Mouse (Mus musculus) natural killer cell, adult 2 months (primary cell): ENCODE measurements at regions not wholly inside any gene's neighbourhood (a gene's known extent, or its start where the extent isn't known, plus 50 kb on each side); places are given as distances from the start of the nearest gene placed in this dataset.

Experiments
- DNase-seq, 2 experiments: peaks; one replicate each; pipeline ENCODE4 v3.0.0; 2022; ENCODE audit warnings: low spot score in 2 of 2

DNA sequence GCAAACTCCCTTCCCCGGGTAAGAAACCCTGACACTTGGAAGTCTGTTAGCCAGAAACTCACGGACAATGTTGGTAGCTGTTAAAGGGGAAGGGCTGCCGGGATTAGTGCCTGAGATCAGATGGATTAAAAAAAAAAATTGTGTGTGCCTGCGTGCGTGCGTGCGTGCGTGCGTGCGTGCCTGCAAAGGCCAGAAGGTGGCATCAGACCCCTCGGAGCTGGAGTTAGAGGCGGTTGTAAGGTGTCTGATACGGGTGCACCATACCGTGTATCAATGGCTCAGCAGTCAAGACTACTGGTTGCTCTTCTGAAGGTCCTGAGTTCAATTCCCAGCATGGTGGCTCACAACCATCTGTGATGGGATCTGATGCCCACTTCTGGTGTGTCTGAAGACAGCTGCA is 59.0 kb upstream of the Ccdc167 start:
- no peak for DNase-seq

DNA sequence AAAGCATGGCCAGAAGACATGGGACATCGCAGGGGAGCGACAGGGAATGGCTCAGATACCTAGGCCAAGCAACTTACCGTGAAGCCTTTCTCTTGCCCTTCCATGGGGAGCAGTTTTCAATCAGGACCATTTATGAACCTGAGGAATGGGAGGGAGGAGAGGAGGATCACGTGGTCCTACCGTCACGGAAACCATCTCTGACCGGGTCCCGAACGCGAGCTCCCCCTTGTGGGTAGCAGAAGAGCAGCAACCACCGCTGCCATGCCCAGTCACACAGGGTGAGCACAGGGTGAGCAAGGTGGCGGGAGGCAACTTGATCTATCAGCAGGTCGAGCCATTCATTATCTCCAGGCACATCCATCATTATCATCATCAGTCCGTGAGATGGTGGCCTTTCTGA is 56.5 kb upstream of the Ccdc167 start:
- peak; percentile 54 to 66 for DNase-seq

DNA sequence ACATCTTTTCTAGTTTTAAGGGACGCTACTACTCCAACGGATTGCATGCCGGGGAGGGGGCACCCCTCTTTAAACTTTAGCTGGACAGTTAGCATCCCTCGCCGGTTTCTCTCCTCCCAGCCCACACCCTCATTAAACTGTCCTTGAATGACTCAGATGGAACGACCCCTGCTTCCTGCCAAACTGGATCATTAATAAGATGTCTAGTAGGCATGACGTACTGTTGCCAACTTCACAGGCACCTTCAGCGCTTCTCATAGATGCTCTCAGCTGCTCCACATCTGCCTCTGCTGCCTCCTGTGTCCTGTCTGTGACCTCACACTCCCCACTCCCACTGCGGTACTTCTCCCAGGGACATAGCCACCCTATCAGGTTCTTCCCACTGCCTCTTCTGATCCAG is 54.1 kb upstream of the Ccdc167 start:
- DNase-seq, result no peak

DNA sequence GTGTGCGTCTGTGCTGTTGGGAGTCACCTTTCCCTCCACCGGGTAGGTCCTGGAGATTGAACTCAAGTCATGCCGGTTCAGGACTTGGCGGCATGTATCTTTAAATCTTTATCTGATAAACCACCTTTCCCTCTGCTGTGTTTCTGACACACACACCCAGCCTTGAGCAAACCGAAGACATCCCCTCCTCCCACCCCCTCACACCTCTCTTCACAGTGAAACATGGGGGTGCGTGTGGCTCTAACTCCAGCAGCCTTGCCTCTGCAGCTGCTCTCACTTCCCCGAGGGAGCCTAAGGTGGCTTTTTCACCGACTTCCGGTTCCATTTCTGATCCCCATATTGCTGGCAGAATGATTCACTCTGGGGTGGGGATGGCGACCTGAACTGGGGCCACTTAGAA is 52.8 kb upstream of the Ccdc167 start:
- peak; percentile 8 to 16 for DNase-seq

DNA sequence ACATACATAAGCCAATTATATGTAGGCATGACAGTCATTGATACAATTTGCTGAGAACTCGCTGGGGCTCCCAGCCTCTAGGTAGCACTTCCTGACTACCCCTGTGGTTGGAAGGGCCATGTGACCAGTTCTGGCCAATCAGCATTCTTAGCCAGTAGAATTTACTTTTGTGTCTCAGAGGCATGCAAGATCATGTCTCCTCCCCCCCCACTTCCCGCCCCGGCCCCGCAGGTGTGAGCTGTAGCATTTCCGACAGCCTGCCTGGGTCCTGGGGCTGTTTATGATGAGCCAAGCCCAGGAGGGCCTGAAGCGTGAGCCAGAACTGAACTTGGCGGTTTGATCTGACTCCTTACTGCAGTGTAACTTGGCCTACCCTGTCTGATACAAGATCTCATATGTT is 52.3 kb upstream of the Ccdc167 start:
- DNase-seq, result peak; percentile 80

DNA sequence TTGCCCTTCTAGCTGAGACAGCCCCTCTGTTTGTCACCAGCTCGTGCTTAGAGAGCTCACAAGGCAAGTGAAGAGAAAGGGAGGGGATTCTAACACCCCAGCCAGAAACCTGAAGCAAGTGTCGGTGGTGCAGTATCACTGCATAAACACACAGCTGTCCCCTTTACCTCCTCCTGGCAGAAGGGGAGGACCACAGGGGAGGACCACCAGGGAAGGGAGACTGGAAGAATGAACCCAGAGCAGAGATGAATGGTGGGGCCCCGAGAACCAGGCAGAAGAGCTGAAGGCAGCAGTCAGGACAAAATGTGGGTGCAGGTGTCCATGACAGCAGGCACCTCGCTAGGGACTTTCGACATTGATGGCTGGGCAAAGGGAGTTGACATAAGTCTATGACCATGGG is 51.8 kb upstream of the Ccdc167 start:
- DNase-seq, result no peak
